In the genomic region with DNA sequence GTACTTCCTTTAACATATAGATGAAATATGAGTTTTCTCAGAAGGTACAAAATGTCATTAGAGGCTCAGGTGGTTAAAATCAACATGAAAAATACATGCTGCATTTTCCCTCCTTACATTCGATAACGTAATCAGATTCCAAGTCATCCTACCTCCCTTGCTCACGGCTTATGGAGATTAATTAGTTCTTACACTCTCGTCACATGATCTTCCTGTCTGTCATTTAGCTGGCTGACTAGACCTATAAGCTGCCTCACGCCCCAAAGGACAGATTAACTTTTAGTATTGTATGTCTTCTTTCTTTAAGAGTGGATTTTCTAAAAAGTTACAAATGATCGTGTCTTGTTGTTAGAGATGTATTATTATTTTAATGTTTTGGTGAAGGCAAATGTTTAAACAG, we compare ENCODE assay signal across 29 mouse cellular contexts.
DNase-seq lines count a peak whose midpoint lies in the region; ATAC-seq lines count a peak whose summit lies in the region.
"Had no signal": no experiment of that assay in that cellular context is flagged by ENCODE, and none has a peak within 500 bp of the region (broad histone marks: within the 10 kb centered on the region; RNA-seq: fewer than 3 reads in every experiment).

No protein-coding gene starts in this region.

- H3K27ac ChIP-seq in forebrain, embryonic 13.5 days, result no peak overlapping the region
- no peak overlapping the region for H3K27ac ChIP-seq in forebrain, embryonic 16.5 days (ENCODE audit: low read length)
- H3K27ac ChIP-seq in midbrain, embryonic 12.5 days (replicated peaks), result no peak overlapping the region
- H3K27ac ChIP-seq in midbrain, embryonic 16.5 days (ENCODE audit: low read length), result no peak overlapping the region
- H3K27ac ChIP-seq in intestine, embryonic 15.5 days, result no peak overlapping the region
- H3K27ac ChIP-seq: embryonic facial prominence, embryonic 12.5 days; forebrain, embryonic 12.5 days; gastrocnemius, adult 2 months; heart, adult 2 months; heart, embryonic 13.5 days; hindbrain, embryonic 10.5 days; hindbrain, postnatal 0 days; liver, embryonic 14.5 days; macrophage had no signal

- no peak overlapping the region for H3K4me3 ChIP-seq in forebrain, embryonic 13.5 days
- no peak overlapping the region for H3K4me3 ChIP-seq in forebrain, embryonic 16.5 days (replicated peaks; ENCODE audit: low read length)
- H3K4me3 ChIP-seq in midbrain, embryonic 12.5 days, result no peak overlapping the region
- no peak overlapping the region for H3K4me3 ChIP-seq in midbrain, embryonic 16.5 days (ENCODE audit: low read depth, low read length)
- no peak overlapping the region for H3K4me3 ChIP-seq in intestine, embryonic 15.5 days (replicated peaks)
- H3K4me3 ChIP-seq: embryonic facial prominence, embryonic 12.5 days; forebrain, embryonic 12.5 days; gastrocnemius, adult 2 months; heart, adult 2 months; heart, embryonic 13.5 days; hindbrain, embryonic 10.5 days had no signal

- no peaks in the 10 kb centered on the region for H3K9me3 ChIP-seq in forebrain, embryonic 13.5 days (replicated peaks)
- H3K9me3 ChIP-seq in forebrain, embryonic 16.5 days (ENCODE audit: control insufficient read depth, low read length), result no peaks in the 10 kb centered on the region
- no peaks in the 10 kb centered on the region for H3K9me3 ChIP-seq in midbrain, embryonic 12.5 days
- no peaks in the 10 kb centered on the region for H3K9me3 ChIP-seq in midbrain, embryonic 16.5 days (replicated peaks; ENCODE audit: control insufficient read depth, low read length, poor library complexity, severe bottlenecking)
- H3K9me3 ChIP-seq in intestine, embryonic 15.5 days, result no peaks in the 10 kb centered on the region
- H3K9me3 ChIP-seq: embryonic facial prominence, embryonic 12.5 days; forebrain, embryonic 12.5 days; heart, embryonic 13.5 days; hindbrain, embryonic 10.5 days had no signal

- no peak overlapping the region for H3K4me2 ChIP-seq in forebrain, embryonic 13.5 days
- H3K4me2 ChIP-seq in forebrain, embryonic 16.5 days (ENCODE audit: low read length), result no peak overlapping the region
- H3K4me2 ChIP-seq in midbrain, embryonic 12.5 days (replicated peaks), result no peak overlapping the region
- H3K4me2 ChIP-seq in midbrain, embryonic 16.5 days (ENCODE audit: low read length), result no peak overlapping the region
- H3K4me2 ChIP-seq in intestine, embryonic 15.5 days (replicated peaks), result no peak overlapping the region
- H3K4me2 ChIP-seq: forebrain, embryonic 12.5 days; heart, embryonic 13.5 days had no signal

- WGBS in forebrain, embryonic 13.5 days, result 23% methylated on average over 6 of the region's 6 CpGs
- 20% methylated on average over 6 of the region's 6 CpGs for WGBS in forebrain, embryonic 16.5 days
- WGBS in midbrain, embryonic 12.5 days, result 36% methylated on average over 6 of the region's 6 CpGs
- 33% methylated on average over 6 of the region's 6 CpGs for WGBS in midbrain, embryonic 16.5 days
- 80% methylated on average over 6 of the region's 6 CpGs for WGBS in intestine, embryonic 15.5 days

- H3K36me3 ChIP-seq in forebrain, embryonic 13.5 days (ENCODE audit: poor library complexity, severe bottlenecking), result no peaks in the 10 kb centered on the region
- H3K36me3 ChIP-seq in forebrain, embryonic 16.5 days (ENCODE audit: control insufficient read depth, insufficient read depth), result no peaks in the 10 kb centered on the region
- H3K36me3 ChIP-seq in midbrain, embryonic 12.5 days, result no peaks in the 10 kb centered on the region
- no peaks in the 10 kb centered on the region for H3K36me3 ChIP-seq in midbrain, embryonic 16.5 days (ENCODE audit: control insufficient read depth, insufficient read depth, low read length)
- no peaks in the 10 kb centered on the region for H3K36me3 ChIP-seq in intestine, embryonic 15.5 days
- H3K36me3 ChIP-seq: embryonic facial prominence, embryonic 12.5 days; forebrain, embryonic 12.5 days; heart, embryonic 13.5 days; hindbrain, embryonic 10.5 days had no signal

- DNase-seq in embryo, embryonic 10.5 days (ENCODE audit: low spot score), result peak; percentile 26
- peak; percentile 51 for DNase-seq in retina, postnatal 1 day
- DNase-seq: adrenal gland, postnatal 14 days; cerebellum, adult 11-12 months; cerebellum, adult 9-11 months; gastrocnemius, adult 2 months; gastrocnemius, postnatal 36 days; heart, adult 2 months; heart, postnatal 10 days; kidney, adult 8-10 months; kidney, postnatal 14 days; layer of hippocampus, adult 9-11 months; liver; lung, adult 2 months; lung, postnatal 10 days had no signal

- peaks cover 25% of the 10 kb centered on the region for H3K4me1 ChIP-seq in forebrain, embryonic 13.5 days
- peaks cover 9% of the 10 kb centered on the region for H3K4me1 ChIP-seq in forebrain, embryonic 16.5 days (replicated peaks; ENCODE audit: control insufficient read depth, insufficient read depth, low read length)
- H3K4me1 ChIP-seq in midbrain, embryonic 12.5 days, result peaks cover 13% of the 10 kb centered on the region; the same call in 1 of the 2 replicates
- H3K4me1 ChIP-seq in midbrain, embryonic 16.5 days (ENCODE audit: control insufficient read depth, insufficient read depth, low read length), result peaks cover 5% of the 10 kb centered on the region
- H3K4me1 ChIP-seq in intestine, embryonic 15.5 days (replicated peaks), result no peaks in the 10 kb centered on the region
- H3K4me1 ChIP-seq: heart, embryonic 13.5 days had no signal

- ATAC-seq in forebrain, embryonic 13.5 days, result 0 out of 2 replicates have a peak, but pooled peaks have one; percentile 56
- ATAC-seq in forebrain, embryonic 16.5 days, result no peak
- ATAC-seq in midbrain, embryonic 12.5 days (ENCODE audit: low FRiP score, low read depth), result peak; percentile 64; the same call in 1 of the 2 replicates
- ATAC-seq in midbrain, embryonic 16.5 days, result no peak
- ATAC-seq in intestine, embryonic 15.5 days, result no peak
- ATAC-seq: CD4-positive, CD25-positive, alpha-beta regulatory T cell, adult 4 months; hindbrain, postnatal 0 days; intestine, embryonic 16.5 days had no signal

- H3K27me3 ChIP-seq in forebrain, embryonic 13.5 days, result no peaks in the 10 kb centered on the region
- H3K27me3 ChIP-seq in forebrain, embryonic 16.5 days (replicated peaks; ENCODE audit: control insufficient read depth, insufficient read depth, low read length), result no peaks in the 10 kb centered on the region
- peaks cover 4% of the 10 kb centered on the region; the same call in 1 of the 2 replicates for H3K27me3 ChIP-seq in midbrain, embryonic 12.5 days
- 0 out of 2 replicates have a peak, but pooled peaks cover 3% of the 10 kb centered on the region for H3K27me3 ChIP-seq in midbrain, embryonic 16.5 days (ENCODE audit: control insufficient read depth, insufficient read depth, low read depth, low read length)
- H3K27me3 ChIP-seq in intestine, embryonic 15.5 days (replicated peaks), result no peaks in the 10 kb centered on the region
- H3K27me3 ChIP-seq: embryonic facial prominence, embryonic 12.5 days; forebrain, embryonic 12.5 days; heart, embryonic 13.5 days had no signal

- H3K9ac ChIP-seq in forebrain, embryonic 13.5 days, result no peak overlapping the region
- H3K9ac ChIP-seq in forebrain, embryonic 16.5 days (replicated peaks; ENCODE audit: low read depth, low read length), result no peak overlapping the region
- H3K9ac ChIP-seq in midbrain, embryonic 12.5 days (replicated peaks), result no peak overlapping the region
- no peak overlapping the region for H3K9ac ChIP-seq in midbrain, embryonic 16.5 days (ENCODE audit: low read depth, low read length)
- no peak overlapping the region for H3K9ac ChIP-seq in intestine, embryonic 15.5 days
- H3K9ac ChIP-seq: embryonic facial prominence, embryonic 12.5 days; forebrain, embryonic 12.5 days; heart, embryonic 13.5 days; liver, embryonic 14.5 days had no signal

Comparison
In these comparisons a context has a peak if more than half of its experiments do, and no peak if none do; other contexts are left out.
1. ATAC-seq: peak in forebrain, embryonic 13.5 days (single experiment) and midbrain, embryonic 12.5 days (single experiment); none in forebrain, embryonic 16.5 days (single experiment), midbrain, embryonic 16.5 days (single experiment) and intestine, embryonic 15.5 days (single experiment).